Mouse (Mus musculus) thymus, postnatal 10 days (tissue): Measurements from ENCODE around the gene Trim44.

Experiments used
- DNase-seq, 2 experiments: peaks; one replicate each; pipeline ENCODE4 v3.0.0; 2021; ENCODE audit warnings: low spot score in 2 of 2

The Trim44 gene

DNA sequence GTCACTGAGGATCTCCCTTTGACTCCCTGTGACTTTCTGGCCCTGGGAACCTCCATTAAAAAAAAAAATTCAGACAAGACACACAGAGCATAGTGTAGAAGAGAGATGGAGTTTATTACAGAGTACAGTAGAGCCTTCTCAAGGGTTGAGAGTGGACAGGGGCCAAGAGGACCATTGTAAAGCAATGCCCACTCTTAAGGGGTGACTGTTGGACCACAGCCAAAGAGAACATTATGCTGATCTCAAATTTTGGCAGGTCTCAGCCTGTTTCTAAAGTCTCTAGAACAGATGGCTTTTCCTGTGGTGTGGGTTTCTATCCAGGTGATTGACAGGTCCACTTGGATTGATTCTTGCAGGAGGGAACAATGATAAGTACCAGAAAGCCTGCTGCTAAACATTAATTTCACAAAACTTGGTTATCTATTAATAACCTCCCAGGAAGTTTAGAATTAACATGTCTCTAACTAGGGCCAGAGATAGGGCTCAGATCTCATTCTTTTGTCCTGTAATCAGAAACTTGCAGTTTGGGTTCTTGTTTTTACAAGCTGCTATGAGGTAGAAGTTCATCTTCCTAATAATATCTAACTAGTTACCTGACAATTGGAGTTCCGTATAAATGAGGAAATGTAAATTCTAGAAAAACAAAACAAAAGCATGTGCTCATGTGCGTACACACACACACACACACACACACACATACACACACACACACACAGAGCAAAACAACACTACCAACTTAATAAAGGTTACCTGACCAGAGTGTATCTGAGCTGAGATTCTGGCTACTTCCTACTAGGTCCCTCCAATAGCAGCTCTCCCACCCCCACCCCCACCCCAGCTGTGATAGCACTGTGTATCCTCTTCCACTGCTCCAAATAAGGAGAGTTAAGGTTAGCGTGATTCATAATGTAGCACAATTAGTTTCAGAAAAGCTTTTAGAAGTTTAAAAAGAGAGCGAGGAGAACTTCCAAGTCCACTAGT is 1.0 kb downstream of the Trim44 start:
- DNase-seq, result no peak

DNA sequence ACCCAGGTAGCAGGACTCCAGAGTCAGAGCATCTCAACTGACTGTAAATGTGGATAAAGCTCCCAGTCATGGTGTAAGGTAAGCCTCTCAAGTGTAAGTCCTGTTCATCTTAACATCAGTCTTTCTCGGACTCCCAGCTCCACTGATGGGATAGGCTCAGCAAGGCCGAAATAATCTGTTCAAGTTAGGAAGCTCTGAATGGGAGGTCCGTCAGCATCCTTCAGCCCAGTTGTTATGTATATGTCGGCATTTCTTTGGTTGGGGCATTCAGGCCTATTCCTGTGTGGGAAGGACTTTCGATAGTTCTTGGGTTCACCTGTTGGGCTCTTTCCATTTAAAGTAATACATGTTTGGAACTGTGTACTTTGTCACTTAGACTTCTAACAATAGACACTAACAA is 3.6 kb downstream of the Trim44 start:
- DNase-seq, result no peak

DNA sequence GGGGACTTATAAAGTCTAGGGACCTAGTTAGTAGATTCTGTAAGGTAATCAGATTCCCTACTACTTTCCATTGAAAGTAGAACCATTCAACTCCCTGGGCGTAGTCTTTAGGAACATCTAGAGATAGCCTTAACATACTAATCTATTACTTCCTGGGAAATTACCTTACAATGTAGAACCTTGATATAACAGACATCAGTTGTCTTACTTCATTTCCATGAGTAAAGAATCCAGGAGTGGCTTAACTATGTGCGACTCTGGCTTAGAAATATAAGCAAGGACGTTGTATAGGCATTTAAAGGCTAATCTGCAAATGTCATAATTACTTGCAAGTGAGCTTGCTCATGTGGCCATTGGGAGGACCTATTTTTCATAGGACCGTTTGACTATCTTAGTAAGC is 4.3 kb downstream of the Trim44 start:
- DNase-seq, result no peak

DNA sequence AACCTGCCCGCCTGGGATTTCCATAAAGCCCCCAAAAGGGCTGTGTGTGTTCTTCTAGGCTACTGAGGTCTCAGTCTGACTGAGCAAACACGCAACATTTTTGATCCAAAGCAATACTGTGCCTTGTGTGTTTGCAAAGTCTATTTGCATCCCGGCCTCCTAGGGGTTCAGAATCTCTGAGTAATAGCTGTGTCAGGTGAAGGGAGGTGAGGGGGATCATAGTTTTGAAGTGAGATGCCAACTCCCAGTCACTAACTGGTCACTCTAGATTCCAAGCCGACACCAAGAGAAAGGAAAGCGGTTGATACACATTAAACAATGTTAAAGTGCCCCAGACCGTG is 6.3 kb downstream of the Trim44 start:
- no peak for DNase-seq

DNA sequence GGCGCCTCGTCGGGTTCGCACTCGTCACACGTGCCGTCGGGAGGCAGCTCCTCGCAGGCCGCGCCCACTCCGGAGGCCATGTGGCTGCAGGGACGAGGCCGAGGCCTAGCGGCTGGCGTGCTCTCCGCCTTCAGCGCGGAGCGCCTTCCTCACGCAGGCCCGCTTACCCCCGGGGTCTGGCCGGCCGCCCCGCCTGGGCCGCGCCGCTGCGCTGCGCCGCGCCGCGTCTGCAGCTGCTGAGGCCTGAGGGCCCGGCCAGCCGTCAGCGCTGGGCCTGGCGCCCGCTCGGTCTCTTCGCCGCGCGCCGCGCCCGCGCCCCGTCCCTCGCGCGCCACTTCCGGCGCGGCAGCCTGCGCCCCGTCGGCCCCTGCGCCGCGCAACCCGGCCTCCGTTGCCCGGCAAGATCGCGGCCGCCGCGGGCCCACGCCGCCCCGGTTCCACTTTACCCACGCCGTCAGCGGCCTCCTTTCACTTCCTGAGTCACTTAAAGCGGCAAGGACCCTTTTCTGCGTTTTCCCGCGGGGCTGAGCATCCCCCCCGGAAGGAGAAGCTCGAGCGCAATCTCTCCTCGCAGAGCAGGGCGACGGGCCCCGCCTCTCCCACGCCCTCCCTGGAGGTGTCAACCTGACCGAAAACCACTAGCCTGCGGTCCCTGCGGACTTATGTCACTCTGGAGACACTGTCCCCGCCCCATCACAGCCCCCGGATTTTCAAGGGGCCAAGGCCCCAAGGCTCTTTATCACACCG is 6.8 kb downstream of the Trim44 start:
- DNase-seq, result peak; percentile 82

DNA sequence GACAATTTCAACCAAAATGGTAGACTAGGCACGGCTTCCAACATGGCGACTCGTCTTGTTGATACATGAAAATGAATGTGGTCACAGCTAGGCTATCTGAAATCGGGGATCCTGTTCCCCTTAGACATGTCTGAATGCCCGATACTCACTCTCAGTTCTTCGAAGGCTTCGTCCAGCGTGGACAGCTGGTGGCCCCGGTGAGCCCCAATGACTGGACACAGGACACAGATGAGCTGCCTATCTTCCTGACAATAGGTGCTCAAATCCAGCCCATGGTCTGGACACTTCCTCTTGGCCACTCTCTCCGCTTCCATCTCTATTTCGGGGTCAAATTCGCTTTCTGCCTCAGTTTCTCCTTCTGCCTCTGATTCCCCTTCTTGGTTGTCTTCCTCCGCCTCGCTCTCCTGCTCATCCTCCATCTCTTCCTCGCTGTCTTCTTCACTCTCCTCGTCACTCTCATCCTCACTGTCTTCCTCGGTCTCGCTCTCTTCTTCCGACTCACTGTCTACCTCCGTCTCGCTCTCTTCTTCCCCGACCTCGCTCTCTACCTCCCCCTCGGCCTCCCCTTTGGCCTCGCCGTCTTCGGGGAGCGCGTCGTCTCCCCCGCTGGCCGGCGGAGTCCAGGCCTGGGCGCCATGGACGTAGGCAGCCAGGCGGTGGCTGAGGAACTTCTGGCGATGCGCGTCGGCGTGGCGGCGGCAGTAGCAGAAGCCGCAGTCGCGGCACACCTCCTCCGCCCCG is 7.6 kb downstream of the Trim44 start:
- peak; percentile 5 for DNase-seq

DNA sequence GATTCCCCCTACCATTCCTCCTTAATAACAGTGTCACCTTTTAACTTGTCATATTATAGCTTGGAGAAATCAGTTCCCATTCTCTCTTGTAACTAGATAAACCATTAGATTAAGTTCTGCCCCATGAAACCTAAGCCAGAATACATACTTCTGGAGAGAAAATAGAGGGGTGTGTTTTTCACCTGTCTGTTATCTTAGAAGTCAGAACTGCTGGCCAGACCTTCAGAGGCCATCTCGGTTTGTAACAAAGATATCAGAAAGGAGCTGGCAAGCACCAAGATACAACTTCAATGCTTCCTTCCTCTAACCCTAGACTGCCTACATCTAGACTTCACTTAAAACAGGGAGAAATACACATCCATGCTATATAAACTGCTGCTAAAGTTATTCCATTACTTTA is 11.1 kb downstream of the Trim44 start:
- DNase-seq, result no peak

DNA sequence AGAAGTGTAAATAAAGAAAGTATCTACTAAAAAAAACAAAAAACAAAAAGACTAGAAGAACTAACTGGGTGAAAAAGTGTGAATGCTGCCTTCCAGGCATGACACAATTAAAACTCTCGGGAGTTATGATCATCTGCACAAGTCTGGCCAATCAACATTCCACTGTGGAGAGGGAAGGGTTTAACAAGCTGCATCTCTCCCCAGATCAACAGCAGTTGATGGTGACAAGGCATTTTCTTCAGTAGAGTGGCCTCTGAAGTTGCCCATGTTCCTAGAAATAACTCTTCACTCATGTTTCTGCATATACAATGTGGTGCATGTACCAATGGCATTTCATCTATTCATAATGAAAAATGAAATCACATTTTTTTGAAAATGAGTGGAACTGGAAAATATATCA is 14.2 kb downstream of the Trim44 start:
- DNase-seq, result no peak

DNA sequence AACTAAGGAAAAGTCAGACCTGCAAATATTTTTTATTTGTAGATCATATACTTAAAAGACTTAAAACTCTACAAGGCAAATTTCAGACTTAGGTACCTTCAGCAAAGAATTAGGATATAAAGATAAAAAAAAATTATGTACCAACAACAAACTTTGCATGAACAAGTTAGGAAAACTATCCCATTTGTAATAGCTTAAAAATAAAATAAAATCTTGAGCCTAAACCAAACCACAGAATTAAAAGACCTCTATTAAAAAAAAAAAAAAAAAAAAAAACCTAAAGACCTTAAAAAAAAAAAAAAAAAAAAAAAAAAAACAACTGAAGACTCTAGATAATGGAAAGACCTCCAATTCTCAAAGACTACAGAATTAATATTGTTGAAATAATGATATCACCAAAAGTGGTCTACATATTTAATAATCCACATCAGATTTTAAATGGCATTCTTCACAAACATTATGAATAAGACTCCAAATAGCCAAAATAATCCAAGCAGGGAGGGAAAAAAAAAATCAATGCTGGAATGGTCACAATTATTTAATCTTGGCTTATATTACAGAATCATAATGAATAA is 22.2 kb downstream of the Trim44 start:
- DNase-seq, result no peak

DNA sequence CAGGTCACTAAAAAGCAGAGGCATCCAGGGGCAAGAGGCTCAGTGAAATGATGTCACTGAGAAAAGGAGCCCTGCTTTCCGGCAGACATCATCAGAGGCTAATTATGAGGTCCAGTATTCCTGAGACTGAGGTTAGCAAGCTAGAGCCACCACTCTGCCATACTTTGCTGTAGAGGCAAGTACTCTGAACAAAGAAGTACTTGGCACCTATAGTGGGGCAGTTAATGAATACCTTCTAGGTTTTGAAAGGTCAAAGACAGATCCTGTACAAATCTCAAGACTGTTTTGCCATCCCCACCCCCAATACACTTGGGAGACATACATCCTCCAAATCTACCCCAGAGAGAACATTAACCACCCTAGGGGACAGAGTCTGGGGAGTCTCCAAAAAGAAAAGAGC is 23.1 kb downstream of the Trim44 start:
- DNase-seq, result no peak

DNA sequence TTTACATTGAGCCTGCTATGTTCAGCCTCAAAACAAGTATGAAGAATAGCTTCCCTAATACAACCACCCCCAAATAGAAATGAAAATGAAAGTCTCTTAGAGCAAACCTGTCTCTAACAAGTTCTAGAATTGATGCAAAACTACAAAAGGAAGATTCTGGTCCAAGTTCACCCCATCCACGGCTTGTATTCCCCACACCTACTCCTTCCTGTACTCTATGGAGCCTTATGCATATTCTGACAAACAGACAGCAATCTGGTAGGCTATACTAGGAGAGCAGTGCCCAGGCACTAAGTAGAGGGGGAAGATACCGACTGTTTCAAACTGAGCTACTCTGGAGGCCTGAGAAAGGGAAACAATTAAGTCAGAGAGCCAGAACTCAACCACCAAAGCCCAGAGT is 23.6 kb downstream of the Trim44 start:
- DNase-seq, result no peak

DNA sequence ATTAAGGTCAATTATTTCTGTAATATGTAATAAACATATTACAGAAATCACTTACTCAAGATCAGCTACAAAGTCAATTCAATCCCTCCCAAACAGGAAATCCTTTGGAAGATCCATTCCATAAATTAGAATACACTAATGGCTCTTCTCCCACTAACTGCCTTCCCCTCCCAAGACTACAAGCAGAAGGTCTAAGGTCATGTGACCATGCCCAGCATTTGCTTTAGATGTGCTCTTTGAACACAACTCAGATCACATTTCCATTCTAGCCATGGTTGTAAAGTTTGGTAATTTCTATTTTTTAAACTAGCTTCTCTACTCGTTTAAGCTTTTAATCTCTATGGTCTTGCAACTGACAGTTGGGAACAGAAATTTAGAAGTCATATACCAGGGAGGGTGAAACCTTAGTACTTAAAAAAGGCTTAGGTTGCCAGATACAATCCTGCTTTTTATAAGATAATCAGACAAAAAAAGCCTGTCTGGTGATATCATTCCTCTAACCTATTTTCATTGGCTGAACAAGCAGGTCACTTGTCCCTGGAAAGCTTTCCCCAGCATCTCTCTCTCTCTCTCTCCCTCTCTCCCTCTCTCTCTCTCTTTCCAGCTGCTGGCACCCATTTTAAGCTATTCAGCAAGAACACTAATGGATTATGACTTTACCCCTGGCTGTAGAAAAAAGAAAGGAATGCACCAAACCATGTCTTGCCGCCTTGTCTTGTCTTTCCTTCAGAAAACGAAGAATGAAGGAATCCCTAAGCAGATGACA is 24.4 kb downstream of the Trim44 start:
- no peak for DNase-seq

DNA sequence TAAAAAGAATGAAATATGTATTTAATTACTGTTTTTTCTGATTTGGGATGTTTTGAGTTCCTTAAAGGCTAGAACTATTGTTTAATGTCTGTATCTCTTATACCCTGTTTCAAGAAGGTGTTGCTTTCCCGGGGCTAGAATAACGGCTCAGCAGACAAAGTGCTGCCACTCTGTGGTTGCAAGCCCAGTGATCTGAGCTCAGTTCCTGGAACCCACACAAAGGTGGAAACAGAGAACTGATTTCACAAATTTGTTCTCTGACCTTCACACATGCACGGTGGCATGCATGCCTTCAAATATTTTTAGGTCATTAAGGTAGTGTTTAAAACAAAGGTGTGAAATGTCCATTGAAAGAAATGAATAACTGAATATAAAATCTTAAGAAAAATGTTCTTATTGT is 25.1 kb downstream of the Trim44 start:
- DNase-seq, result no peak

DNA sequence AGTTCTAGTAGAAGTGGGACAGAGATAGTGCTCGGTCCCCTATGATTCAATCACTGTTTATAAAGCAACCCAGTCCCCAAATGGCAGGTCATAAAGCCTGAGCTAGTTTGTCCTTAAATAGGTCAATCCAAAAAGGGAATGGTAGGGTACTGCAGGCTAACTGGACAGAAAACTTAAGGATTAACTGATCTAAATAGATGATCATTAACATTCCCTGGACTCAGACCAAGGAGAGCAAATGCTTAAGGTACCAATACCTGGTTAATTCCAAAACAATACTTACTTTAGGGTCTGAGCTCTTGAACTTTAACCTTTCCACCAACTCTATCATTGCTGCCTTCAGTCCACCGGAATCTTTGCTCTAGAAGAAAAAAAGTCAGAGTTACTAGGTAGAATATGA is 27.0 kb downstream of the Trim44 start:
- no peak for DNase-seq

DNA sequence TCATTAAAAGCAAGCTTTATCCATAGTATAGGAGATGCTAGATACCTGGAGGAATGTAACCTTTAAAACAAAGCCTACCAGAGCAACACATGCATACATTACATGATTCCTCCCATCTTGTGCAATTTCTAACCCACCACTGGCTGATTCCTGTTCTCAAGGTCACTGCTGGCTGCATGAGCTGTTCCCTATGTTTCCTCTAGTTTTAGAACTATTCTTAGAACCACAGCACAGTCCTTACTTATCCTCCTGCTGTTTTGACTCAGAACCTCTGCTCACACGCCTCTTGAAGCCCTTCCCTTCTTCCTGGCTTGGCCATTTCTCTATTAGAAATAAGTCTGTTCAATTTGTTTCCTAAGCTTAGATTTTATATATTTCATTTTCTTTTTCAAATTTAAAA is 28.7 kb downstream of the Trim44 start:
- DNase-seq, result no peak

DNA sequence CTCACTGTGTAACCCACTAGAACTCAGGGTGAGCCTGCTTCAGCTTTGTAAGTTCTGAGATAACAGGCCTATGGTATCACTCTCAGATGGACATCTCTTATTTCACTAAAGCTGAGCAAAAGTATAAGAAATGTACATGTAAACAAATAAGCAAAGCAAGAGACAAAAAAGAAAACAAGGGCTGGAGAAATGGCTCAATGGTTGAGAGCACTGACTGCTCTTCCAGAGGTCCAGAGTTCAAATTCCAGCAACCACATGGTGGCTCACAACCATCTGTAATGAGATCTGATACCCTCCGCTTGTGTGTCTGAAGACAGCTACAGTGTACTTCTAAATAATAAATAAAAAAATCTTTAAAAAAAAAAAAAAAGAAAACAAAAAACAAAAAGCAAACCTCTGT is 29.2 kb downstream of the Trim44 start:
- no peak for DNase-seq

DNA sequence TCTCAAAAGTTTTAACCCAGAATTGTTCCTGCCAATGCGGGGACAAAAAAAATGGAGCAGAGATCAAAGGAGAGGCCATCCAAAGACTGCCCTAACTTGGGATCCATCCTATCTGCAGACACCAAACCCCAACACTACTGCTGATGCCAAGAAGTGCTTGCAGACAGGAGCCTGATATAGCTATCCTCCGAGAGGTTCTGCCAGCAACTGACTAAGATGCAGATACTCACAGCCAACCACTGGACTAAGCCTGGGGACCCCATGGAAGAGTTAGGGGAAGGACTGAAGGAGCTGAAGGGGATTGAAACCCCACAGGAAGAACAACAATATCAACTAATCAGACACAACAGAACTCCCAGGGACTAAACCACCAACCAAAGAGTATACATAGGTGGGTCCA is 30.3 kb downstream of the Trim44 start:
- no peak for DNase-seq

DNA sequence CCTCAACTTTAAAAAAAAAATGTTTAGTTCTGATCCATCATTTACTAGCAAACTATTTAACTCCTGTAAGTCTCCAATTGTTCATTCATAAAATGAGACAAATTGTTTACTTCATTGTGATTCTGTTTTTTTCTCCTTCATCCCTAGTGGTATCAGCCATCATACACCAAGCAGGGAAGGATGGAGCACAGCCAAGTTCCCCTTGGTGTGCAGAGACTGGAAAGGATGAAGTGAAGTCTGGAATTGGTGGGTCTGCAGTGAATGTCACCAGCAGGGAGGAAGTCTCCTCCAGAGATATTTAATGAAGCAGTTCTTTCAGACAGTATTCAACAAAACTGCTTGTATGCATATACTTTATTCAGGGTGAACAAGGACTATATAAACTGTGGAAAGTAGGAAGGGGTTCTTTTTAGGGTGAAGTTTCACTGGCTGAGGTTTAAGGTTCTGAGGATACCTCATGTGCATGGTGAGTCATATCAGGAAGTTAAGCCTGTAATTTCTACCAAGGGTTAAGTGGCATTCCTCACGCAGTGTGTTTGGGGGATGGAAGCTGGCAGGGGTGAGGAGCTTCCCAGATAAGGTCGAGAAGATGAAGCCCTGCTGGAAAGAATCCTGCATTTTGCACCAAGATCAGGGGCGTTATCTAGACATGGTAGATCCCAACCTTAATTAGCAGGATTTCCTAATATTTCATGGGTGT is 34.1 kb downstream of the Trim44 start:
- DNase-seq, result no peak

DNA sequence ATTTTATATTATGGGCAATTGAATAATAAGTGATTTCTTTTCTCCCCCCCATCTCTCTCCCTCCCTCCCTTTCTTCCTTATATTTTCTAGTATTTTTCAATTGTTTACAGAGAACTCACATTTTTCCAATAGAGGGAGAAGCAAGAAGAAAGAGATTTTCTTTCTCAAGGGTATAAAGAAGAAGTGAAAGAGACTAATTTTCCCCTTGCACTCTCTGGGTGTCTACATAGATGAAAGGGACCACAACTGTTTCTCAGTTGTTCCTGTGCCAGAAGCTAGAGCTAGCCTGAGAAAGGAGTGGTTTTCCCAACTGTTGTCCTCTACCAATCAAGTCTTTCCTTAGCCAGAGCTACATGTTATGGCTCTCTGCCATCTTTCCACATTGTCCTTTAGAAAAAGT is 34.9 kb downstream of the Trim44 start:
- DNase-seq, result no peak

DNA sequence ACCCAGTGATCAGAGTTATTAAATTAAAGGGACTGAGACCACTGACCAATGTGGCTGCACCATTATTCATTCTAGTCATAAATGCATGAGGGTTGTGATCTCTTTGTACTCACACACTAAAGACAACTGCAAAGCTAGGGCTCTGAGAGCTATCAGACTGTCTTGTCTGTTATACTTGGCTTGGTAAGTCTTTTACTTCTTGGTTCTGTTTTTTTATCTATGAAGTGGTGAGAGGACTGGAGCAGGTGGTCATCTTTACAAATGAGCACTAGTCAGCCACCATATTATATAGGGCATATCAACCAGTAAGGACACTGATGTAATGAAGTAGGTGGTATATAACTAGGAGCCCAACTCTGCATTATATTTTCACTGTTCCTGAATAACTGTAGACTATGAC is 36.3 kb downstream of the Trim44 start:
- no peak for DNase-seq
